23 mouse cellular contexts compared by ENCODE assay signal in the genomic region with DNA sequence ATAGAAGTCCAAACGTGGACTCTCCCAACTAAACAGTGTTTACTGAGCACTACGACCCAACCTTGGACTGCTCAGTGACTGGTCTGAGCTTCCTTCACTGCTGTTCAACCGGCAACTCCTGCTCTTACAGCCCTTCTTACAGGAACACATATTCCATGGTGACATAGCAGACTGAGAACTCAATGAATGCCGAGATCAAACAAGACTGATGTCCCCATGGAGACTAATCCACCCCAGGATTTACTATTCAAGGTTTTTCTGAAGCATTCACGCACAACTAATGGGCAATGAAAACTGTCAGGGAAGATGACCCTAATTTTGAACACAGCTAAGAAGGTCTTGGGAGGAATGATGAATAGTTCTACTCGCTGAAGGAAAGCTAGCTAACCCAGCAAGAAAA. TPM values are rescaled to one million over a fixed set of nuclear protein-coding genes. Genes with fewer than 3 reads are reported as not detected.
DNase-seq lines count a peak whose midpoint lies in the region; ATAC-seq and TF ChIP-seq lines count a peak whose summit lies in the region.
"Had no signal": no experiment of that assay in that cellular context is flagged by ENCODE, and none has a peak within 500 bp of the region (broad histone marks: within the 10 kb centered on the region; RNA-seq: fewer than 3 reads in every experiment).

No protein-coding gene starts in this region.

- no peaks in the 10 kb centered on the region for H3K36me3 ChIP-seq in embryonic facial prominence, embryonic 11.5 days (replicated peaks; ENCODE audit: control insufficient read depth, insufficient read depth, low read depth, low read length)
- H3K36me3 ChIP-seq in embryonic facial prominence, embryonic 10.5 days (replicated peaks) = peaks cover 3% of the 10 kb centered on the region; the same call in 1 of the 2 replicates
- no peaks in the 10 kb centered on the region; the same call in 1 of the 2 replicates for H3K36me3 ChIP-seq in kidney, postnatal 0 days (ENCODE audit: insufficient read depth, low read length)
- H3K36me3 ChIP-seq in heart, embryonic 10.5 days = 0 out of 2 replicates have a peak, but pooled peaks cover 5% of the 10 kb centered on the region
- H3K36me3 ChIP-seq: embryonic facial prominence, embryonic 15.5 days; liver, embryonic 15.5 days had no signal

- WGBS in embryonic facial prominence, embryonic 11.5 days = 67% methylated on average over 6 of the region's 6 CpGs
- 56% methylated on average over 6 of the region's 6 CpGs for WGBS in embryonic facial prominence, embryonic 10.5 days
- 36% methylated on average over 6 of the region's 6 CpGs for WGBS in kidney, postnatal 0 days
- 82% methylated on average over 6 of the region's 6 CpGs for WGBS in heart, embryonic 10.5 days

- no peaks in the 10 kb centered on the region for H3K9me3 ChIP-seq in embryonic facial prominence, embryonic 11.5 days (replicated peaks; ENCODE audit: control insufficient read depth, low read length)
- H3K9me3 ChIP-seq in embryonic facial prominence, embryonic 10.5 days = no peaks in the 10 kb centered on the region
- H3K9me3 ChIP-seq in kidney, postnatal 0 days (replicated peaks; ENCODE audit: low read length) = no peaks in the 10 kb centered on the region
- no peaks in the 10 kb centered on the region for H3K9me3 ChIP-seq in heart, embryonic 10.5 days
- H3K9me3 ChIP-seq: embryonic facial prominence, embryonic 15.5 days; G1E; limb, embryonic 13.5 days; liver, embryonic 15.5 days had no signal

- no peak for TF ChIP-seq POLR2A in brain, embryonic 14.5 days (IDR thresholded peaks at IDR 0.05; ENCODE audit: borderline replicate concordance, extremely low read depth, insufficient read depth, insufficient read length, poor library complexity, severe bottlenecking)

- H3K4me1 ChIP-seq in embryonic facial prominence, embryonic 11.5 days (ENCODE audit: control insufficient read depth, insufficient read depth, low read length) = no peaks in the 10 kb centered on the region
- peaks cover 39% of the 10 kb centered on the region for H3K4me1 ChIP-seq in embryonic facial prominence, embryonic 10.5 days
- 0 out of 2 replicates have a peak, but pooled peaks cover 4% of the 10 kb centered on the region for H3K4me1 ChIP-seq in kidney, postnatal 0 days (replicated peaks; ENCODE audit: insufficient read depth, low read length)
- no peaks in the 10 kb centered on the region for H3K4me1 ChIP-seq in heart, embryonic 10.5 days
- H3K4me1 ChIP-seq: liver, embryonic 15.5 days had no signal

- no peak overlapping the region for H3K4me2 ChIP-seq in embryonic facial prominence, embryonic 11.5 days (ENCODE audit: low read depth, low read length)
- H3K4me2 ChIP-seq in kidney, postnatal 0 days (ENCODE audit: low read length) = no peak overlapping the region
- H3K4me2 ChIP-seq: embryonic facial prominence, embryonic 15.5 days; limb, embryonic 13.5 days; liver, embryonic 15.5 days had no signal

- TF ChIP-seq CTCF in kidney, postnatal 0 days (IDR thresholded peaks at IDR 0.05; ENCODE audit: low read depth) = no peak
- TF ChIP-seq CTCF in brain, embryonic 14.5 days (IDR thresholded peaks at IDR 0.05; ENCODE audit: borderline replicate concordance, extremely low read depth, insufficient read depth, insufficient read length) = no peak

- ATAC-seq in embryonic facial prominence, embryonic 11.5 days (replicated peaks; ENCODE audit: insufficient number of reproducible peaks, low FRiP score, low TSS enrichment, low read depth) = 0 out of 2 replicates have a peak, but pooled peaks have one; percentile 39
- ATAC-seq in kidney, postnatal 0 days (replicated peaks; ENCODE audit: low FRiP score, low read depth) = no peak
- ATAC-seq: CD4-positive, CD25-positive, alpha-beta regulatory T cell, adult 4 months; lung, postnatal 0 days had no signal

- DNase-seq in embryonic facial prominence, embryonic 11.5 days (ENCODE audit: low spot score) = peak; percentile 36
- DNase-seq in embryonic facial prominence, embryonic 10.5 days (ENCODE audit: low spot score) = no peak
- DNase-seq in kidney, postnatal 0 days (ENCODE audit: low spot score) = peak; percentile 61
- no peak for DNase-seq in kidney, adult 8-10 months
- DNase-seq in brain, embryonic 14.5 days (ENCODE audit: low read depth) = peak; percentile 85
- DNase-seq in mesoderm, embryonic 11.5 days (ENCODE audit: low read depth, low spot score) = peak; percentile 80
- DNase-seq in ovary, adult 18-20 months (ENCODE audit: low spot score) = no peak
- no peak for DNase-seq in heart, embryonic 10.5 days (ENCODE audit: low spot score)
- DNase-seq: adrenal gland, adult 2 months; cerebellum, postnatal 10 days; gastrocnemius, adult 2 months; heart, adult 18-20 months; kidney, adult 18-20 months; kidney, postnatal 25 days; right cerebral cortex, postnatal 14 days; thymus, postnatal 25 days had no signal

- H3K27ac ChIP-seq in embryonic facial prominence, embryonic 11.5 days (replicated peaks; ENCODE audit: low read depth, low read length) = no peak overlapping the region
- H3K27ac ChIP-seq in embryonic facial prominence, embryonic 10.5 days (replicated peaks) = no peak overlapping the region
- H3K27ac ChIP-seq in kidney, postnatal 0 days = no peak overlapping the region
- no peak overlapping the region for H3K27ac ChIP-seq in heart, embryonic 10.5 days
- H3K27ac ChIP-seq: embryonic facial prominence, embryonic 15.5 days; gastrocnemius, adult 2 months; limb, embryonic 13.5 days; liver, embryonic 15.5 days had no signal

- no peak overlapping the region for H3K4me3 ChIP-seq in embryonic facial prominence, embryonic 11.5 days (ENCODE audit: low read depth, low read length)
- H3K4me3 ChIP-seq in embryonic facial prominence, embryonic 10.5 days = no peak overlapping the region
- no peak overlapping the region for H3K4me3 ChIP-seq in kidney, postnatal 0 days (replicated peaks; ENCODE audit: low read depth, low read length)
- H3K4me3 ChIP-seq in heart, embryonic 10.5 days = no peak overlapping the region
- H3K4me3 ChIP-seq: embryonic facial prominence, embryonic 15.5 days; gastrocnemius, adult 2 months; limb, embryonic 13.5 days; liver, embryonic 15.5 days; myocyte had no signal

- H3K9ac ChIP-seq in embryonic facial prominence, embryonic 11.5 days (replicated peaks; ENCODE audit: low read length) = no peak overlapping the region
- H3K9ac ChIP-seq in kidney, postnatal 0 days (ENCODE audit: low read depth, low read length) = no peak overlapping the region
- H3K9ac ChIP-seq: embryonic facial prominence, embryonic 15.5 days; limb, embryonic 13.5 days; liver, embryonic 15.5 days had no signal

- H3K27me3 ChIP-seq in embryonic facial prominence, embryonic 11.5 days (ENCODE audit: control insufficient read depth, insufficient read depth, low read length) = no peaks in the 10 kb centered on the region
- no peaks in the 10 kb centered on the region for H3K27me3 ChIP-seq in embryonic facial prominence, embryonic 10.5 days (replicated peaks; ENCODE audit: low read depth, poor library complexity, severe bottlenecking)
- H3K27me3 ChIP-seq in kidney, postnatal 0 days (ENCODE audit: insufficient read depth, low read length) = no peaks in the 10 kb centered on the region
- no peaks in the 10 kb centered on the region for H3K27me3 ChIP-seq in heart, embryonic 10.5 days (ENCODE audit: insufficient read depth, poor library complexity, severe bottlenecking)
- H3K27me3 ChIP-seq: embryonic facial prominence, embryonic 15.5 days; limb, embryonic 13.5 days; liver, embryonic 15.5 days had no signal

RNA-seq across cellular contexts. Expression of a gene that starts 47.5 kb away (rescaled TPM):
- polyA plus RNA-seq in embryonic facial prominence, embryonic 11.5 days (2014; fragmentation: Nextera tagmentation; extraction: Ambion mirVana) = 43.1 and 46.1 TPM in 2 replicates
- polyA plus RNA-seq in embryonic facial prominence, embryonic 10.5 days (2016; fragmentation: Nextera tagmentation; extraction: Ambion mirVana) = 48.0 and 56.9 TPM in 2 replicates
- 73.7 and 75.7 TPM in 2 replicates for polyA plus RNA-seq in kidney, postnatal 0 days (2015; fragmentation: Nextera tagmentation; extraction: Ambion mirVana)
- polyA plus RNA-seq in brain, embryonic 14.5 days (2012; rRNA removed) = 17.9 and 30.2 TPM in 2 replicates
- 59.2 and 62.6 TPM in 2 replicates for polyA plus RNA-seq in heart, embryonic 10.5 days (2016; fragmentation: Nextera tagmentation; extraction: Ambion mirVana)

Comparison
In these comparisons a context has a peak if more than half of its experiments do, and no peak if none do; other contexts are left out.
1. DNase-seq: peak in embryonic facial prominence, embryonic 11.5 days (single experiment), kidney, postnatal 0 days (single experiment), brain, embryonic 14.5 days (single experiment) and mesoderm, embryonic 11.5 days (single experiment); none in embryonic facial prominence, embryonic 10.5 days (single experiment), kidney, adult 8-10 months (0 of 2), ovary, adult 18-20 months (single experiment) and heart, embryonic 10.5 days (single experiment).